Comparison of ENCODE assay signal across 9 mouse cellular contexts in genomic region chrX:99522830-99523229, GRCm38 (mm10). TPM values are rescaled to one million over a fixed set of nuclear protein-coding genes. Genes with fewer than 3 reads are reported as not detected.
A peak's percentile ranks its signal among the peaks of the same experiment; 100 is the strongest.
DNase-seq lines count a peak whose midpoint lies in the region; ATAC-seq and TF ChIP-seq lines count a peak whose summit lies in the region.
"Had no signal": no experiment of that assay in that cellular context is flagged by ENCODE, and none has a peak within 500 bp of the region (broad histone marks: within the 10 kb centered on the region; RNA-seq: fewer than 3 reads in every experiment).

No protein-coding gene starts in this region.

- H3K27me3 ChIP-seq in kidney, embryonic 15.5 days = peaks cover 81% of the 10 kb centered on the region
- H3K27me3 ChIP-seq in liver, embryonic 14.5 days (ENCODE audit: control insufficient read depth, insufficient read depth, low read length) = no peaks in the 10 kb centered on the region
- peaks cover 23% of the 10 kb centered on the region for H3K27me3 ChIP-seq in neural tube, embryonic 12.5 days (replicated peaks)

- TF ChIP-seq CTCF in liver, embryonic 14.5 days (IDR thresholded peaks at IDR 0.05; ENCODE audit: low read depth) = peak; percentile 79

- peaks cover 17% of the 10 kb centered on the region for H3K4me1 ChIP-seq in kidney, embryonic 15.5 days
- H3K4me1 ChIP-seq in liver, embryonic 14.5 days (replicated peaks; ENCODE audit: control insufficient read depth in 2 of 2, insufficient read depth in 2 of 2, low read length in 1 of 2) = no peaks in the 10 kb centered on the region
- no peaks in the 10 kb centered on the region; the same call in 1 of the 2 replicates for H3K4me1 ChIP-seq in neural tube, embryonic 12.5 days
- H3K4me1 ChIP-seq: stomach, embryonic 15.5 days had no signal

- no peak overlapping the region for H3K9ac ChIP-seq in kidney, embryonic 15.5 days
- H3K9ac ChIP-seq in liver, embryonic 14.5 days (replicated peaks) = no peak overlapping the region
- H3K9ac ChIP-seq in neural tube, embryonic 12.5 days = no peak overlapping the region
- H3K9ac ChIP-seq: stomach, embryonic 15.5 days had no signal

- no peaks in the 10 kb centered on the region for H3K9me3 ChIP-seq in kidney, embryonic 15.5 days (replicated peaks)
- no peaks in the 10 kb centered on the region for H3K9me3 ChIP-seq in liver, embryonic 14.5 days (ENCODE audit: control insufficient read depth, low read length)
- H3K9me3 ChIP-seq in neural tube, embryonic 12.5 days = no peaks in the 10 kb centered on the region
- H3K9me3 ChIP-seq: stomach, embryonic 15.5 days had no signal

- ATAC-seq in monocyte, adult 5-6 weeks (replicated peaks; ENCODE audit: insufficient number of reproducible peaks, low FRiP score, low TSS enrichment, poor library complexity, severe bottlenecking) = no peak
- peak; percentile 82 for ATAC-seq in common myeloid progenitor, adult 5-6 weeks (replicated peaks; ENCODE audit: low read depth, poor library complexity, severe bottlenecking)
- 0 out of 2 replicates have a peak, but pooled peaks have one; percentile 53 for ATAC-seq in kidney, embryonic 15.5 days (replicated peaks; ENCODE audit: low FRiP score)
- no peak for ATAC-seq in liver, embryonic 14.5 days (ENCODE audit: insufficient read depth)
- peak; percentile 71 for ATAC-seq in neural tube, embryonic 12.5 days (ENCODE audit: low FRiP score, low read depth)

- 14% methylated on average over 5 of the region's 5 CpGs for WGBS in kidney, embryonic 15.5 days
- WGBS in liver, embryonic 14.5 days (ENCODE audit: insufficient replicate concordance) = 21% methylated on average over 5 of the region's 5 CpGs
- 22% methylated on average over 5 of the region's 5 CpGs for WGBS in neural tube, embryonic 12.5 days

- H3K36me3 ChIP-seq in kidney, embryonic 15.5 days = no peaks in the 10 kb centered on the region
- H3K36me3 ChIP-seq in liver, embryonic 14.5 days (replicated peaks; ENCODE audit: control insufficient read depth, insufficient read depth, low read depth) = no peaks in the 10 kb centered on the region
- H3K36me3 ChIP-seq in neural tube, embryonic 12.5 days = no peaks in the 10 kb centered on the region
- H3K36me3 ChIP-seq: stomach, embryonic 15.5 days had no signal

- H3K27ac ChIP-seq in kidney, embryonic 15.5 days = no peak overlapping the region
- no peak overlapping the region for H3K27ac ChIP-seq in liver, embryonic 14.5 days
- H3K27ac ChIP-seq in neural tube, embryonic 12.5 days = no peak overlapping the region
- H3K27ac ChIP-seq: stomach, embryonic 15.5 days had no signal

- DNase-seq in monocyte, adult 2 months (ENCODE audit: low read depth in 1 of 2, low spot score in 2 of 2) = peak; percentile 8 to 32
- DNase-seq in gastrocnemius, postnatal 25 days = peak; percentile 24
- peak in 1 of 3 experiments; percentile 6 for DNase-seq in liver, embryonic 14.5 days (ENCODE audit: low read depth in 3 of 3, low spot score in 3 of 3)
- DNase-seq in testis, postnatal 10 days (ENCODE audit: low spot score) = peak; percentile 87

- H3K4me3 ChIP-seq in kidney, embryonic 15.5 days (replicated peaks) = no peak overlapping the region
- no peak overlapping the region for H3K4me3 ChIP-seq in liver, embryonic 14.5 days (ENCODE audit: insufficient read depth in 1 of 2, low read depth in 2 of 2, low read length in 2 of 2)
- no peak overlapping the region for H3K4me3 ChIP-seq in neural tube, embryonic 12.5 days
- H3K4me3 ChIP-seq: stomach, embryonic 15.5 days had no signal

- H3K4me2 ChIP-seq in kidney, embryonic 15.5 days = no peak overlapping the region
- no peak overlapping the region for H3K4me2 ChIP-seq in liver, embryonic 14.5 days (ENCODE audit: low read depth)
- H3K4me2 ChIP-seq in neural tube, embryonic 12.5 days (replicated peaks) = no peak overlapping the region
- H3K4me2 ChIP-seq: stomach, embryonic 15.5 days had no signal

- no peak for TF ChIP-seq EP300 in liver, embryonic 14.5 days (IDR thresholded peaks at IDR 0.05; ENCODE audit: low read depth)

RNA-seq across cellular contexts. Expression of gene Pja1, which starts 51.8 kb away (rescaled TPM):
- 24.7 to 42.9 TPM (median 36.5 TPM) in 3 replicates for total RNA-seq in monocyte, adult 5-6 weeks (2017)
- total RNA-seq in common myeloid progenitor, adult 5-6 weeks (2017) = 34.7 and 43.5 TPM in 2 replicates
- total RNA-seq in gastrocnemius, postnatal 25 days (2021) = 10 to 100 TPM; 12.9 to 14.8 TPM
- polyA plus RNA-seq in kidney, embryonic 15.5 days (2015; fragmentation: Nextera tagmentation; extraction: Ambion mirVana) = 188 and 195 TPM in 2 replicates
- 12.3 and 17.5 TPM in 2 replicates for polyA plus RNA-seq in liver, embryonic 14.5 days (2012; rRNA removed)
- 22.9 and 25.3 TPM in 2 replicates for polyA plus RNA-seq in liver, embryonic 14.5 days (2014; fragmentation: Nextera tagmentation; extraction: Ambion mirVana)
- 266 and 268 TPM in 2 replicates for polyA plus RNA-seq in neural tube, embryonic 12.5 days (2016; fragmentation: Nextera tagmentation; extraction: Ambion mirVana)

Comparison
In these comparisons a context has a peak if more than half of its experiments do, and no peak if none do; other contexts are left out.
1. ATAC-seq: peak in common myeloid progenitor, adult 5-6 weeks (single experiment), kidney, embryonic 15.5 days (single experiment) and neural tube, embryonic 12.5 days (single experiment); none in monocyte, adult 5-6 weeks (single experiment) and liver, embryonic 14.5 days (single experiment).